Mouse (Mus musculus) hindbrain, embryonic 16.5 days (tissue): ENCODE results near the gene Mettl16. TPM values are rescaled to one million over a fixed set of nuclear protein-coding genes. Genes with fewer than 3 reads are reported as not detected.

ENCODE experiments used
- ATAC-seq: fragments of 200-750 bp; cut with Nextera tagmentation; 2 replicates; pipeline ENCODE4 v1.8.0; 2017; ENCODE audit warnings: moderate TSS enrichment, moderate library complexity
- H3K27ac ChIP-seq: fragments of 300-500 bp; sonication (generic); 2 replicates; pipeline ENCODE4 v1.5.1; 2014; ENCODE audit warnings: low read depth, mild to moderate bottlenecking, control low read depth, low read length, moderate library complexity
- H3K27me3 ChIP-seq: fragments of 300-500 bp; sonication (generic); replicated peaks from 2 replicates; pipeline ENCODE4 v1.6.1; 2014; ENCODE audit warnings: low read length; ENCODE audit not compliant: control insufficient read depth, insufficient read depth
- H3K36me3 ChIP-seq: fragments of 300-500 bp; sonication (generic); 2 replicates; pipeline ENCODE4 v1.6.1; 2014; ENCODE audit warnings: mild to moderate bottlenecking, low read length, moderate library complexity, mixed read lengths; ENCODE audit not compliant: control insufficient read depth, insufficient read depth
- H3K4me1 ChIP-seq: fragments of 300-500 bp; sonication (generic); 2 replicates; pipeline ENCODE4 v1.6.1; 2014; ENCODE audit warnings: low read depth, low read length; ENCODE audit not compliant: control insufficient read depth, insufficient read depth
- H3K4me2 ChIP-seq: fragments of 300-500 bp; sonication (generic); 2 replicates; pipeline ENCODE4 v1.6.1; 2014; ENCODE audit warnings: mild to moderate bottlenecking, low read length, control low read depth, moderate library complexity
- H3K4me3 ChIP-seq: fragments of 300-500 bp; sonication (generic); 2 replicates; pipeline ENCODE4 v1.5.1; 2014; ENCODE audit warnings: mild to moderate bottlenecking, low read length, control low read depth, moderate library complexity
- H3K9ac ChIP-seq: fragments of 300-500 bp; sonication (generic); 2 replicates; pipeline ENCODE4 v1.6.1; 2014; ENCODE audit warnings: low read depth, mild to moderate bottlenecking, control low read depth, low read length, moderate library complexity
- H3K9me3 ChIP-seq: fragments of 300-500 bp; sonication (generic); 2 replicates; pipeline ENCODE4 v1.6.1; 2014; ENCODE audit warnings: mild to moderate bottlenecking, low read length, moderate library complexity; ENCODE audit not compliant: control insufficient read depth
- WGBS: fragments of 180-500 bp; shearing (Covaris S2); extraction: QIAGEN DNeasy Blood & Tissue Kit; methylation state at CpG from one replicate; pipeline ENCODE4 v1.1.7; 2014; 5-methylcytosine and 5-hydroxymethylcytosine counted together
- polyA plus RNA-seq: library from polyadenylated mRNA; unstranded; fragments of >200 nt; fragmentation: Nextera tagmentation; extraction: Ambion mirVana; gene quantifications from 2 replicates; pipeline ENCODE4 v1.2.1, GENCODE M21; 2015

Gene Mettl16
- polyA plus RNA-seq, 1 experiment from 2014 or later: 52.2 TPM

GRCm38 (mm10) chr11:74833536-74834358, 63.1 kb downstream of the Mettl16 start:
- Histone ChIP-seq H3K27me3 (no peaks in the 10 kb centered on the region), H3K27ac (no peak overlapping the region), H3K36me3 (no peaks in the 10 kb centered on the region), H3K4me3 (peak overlapping the region; percentile 97; the same call in 1 of the 2 replicates), H3K4me2 (peak overlapping the region; percentile 78), H3K4me1 (peaks cover 35% of the 10 kb centered on the region), H3K9me3 (no peaks in the 10 kb centered on the region), H3K9ac (peak overlapping the region; percentile 92)
- ATAC-seq: no peak
- WGBS: 83% methylated on average over 8 of the region's 8 CpGs

GRCm38 (mm10) chr11:74834359-74834638, 63.7 kb downstream of the Mettl16 start:
- no peak overlapping the region for H3K27ac ChIP-seq
- no peaks in the 10 kb centered on the region for H3K27me3 ChIP-seq
- no peaks in the 10 kb centered on the region for H3K36me3 ChIP-seq
- WGBS: 83% methylated on average over 1 of the region's 1 CpGs
- H3K4me1 ChIP-seq: peaks cover 36% of the 10 kb centered on the region
- no peaks in the 10 kb centered on the region for H3K9me3 ChIP-seq
- no peak overlapping the region for H3K4me2 ChIP-seq
- H3K4me3 ChIP-seq: no peak overlapping the region
- no peak overlapping the region for H3K9ac ChIP-seq
- no peak for ATAC-seq

- no peaks in the 10 kb centered on the region for H3K36me3 ChIP-seq
- H3K9ac ChIP-seq: no peak overlapping the region
- peaks cover 32% of the 10 kb centered on the region for H3K4me1 ChIP-seq
- no peak overlapping the region for H3K27ac ChIP-seq
- H3K27me3 ChIP-seq: no peaks in the 10 kb centered on the region
- no peak for ATAC-seq
- H3K9me3 ChIP-seq: no peaks in the 10 kb centered on the region
- H3K4me2 ChIP-seq: no peak overlapping the region
- no peak overlapping the region for H3K4me3 ChIP-seq
- 58% methylated on average over 5 of the region's 5 CpGs for WGBS
These were observed 64.1 kb downstream of the Mettl16 start for GRCm38 (mm10) chr11:74834650-74835277.

- ATAC-seq: no peak
- H3K27ac ChIP-seq: no peak overlapping the region
- H3K4me2 ChIP-seq: no peak overlapping the region
- no peaks in the 10 kb centered on the region for H3K9me3 ChIP-seq
- WGBS: 73% methylated on average over 6 of the region's 6 CpGs
- H3K9ac ChIP-seq: no peak overlapping the region; the same call in 1 of the 2 replicates
- H3K4me3 ChIP-seq: no peak overlapping the region
- no peaks in the 10 kb centered on the region for H3K27me3 ChIP-seq
- peaks cover 3% of the 10 kb centered on the region; the same call in 1 of the 2 replicates for H3K36me3 ChIP-seq
- peaks cover 32% of the 10 kb centered on the region for H3K4me1 ChIP-seq
These were observed 65.1 kb downstream of the Mettl16 start for GRCm38 (mm10) chr11:74835593-74836224.

GRCm38 (mm10) chr11:74836225-74837055, 65.8 kb downstream of the Mettl16 start:
- Histone ChIP-seq H3K4me2 (no peak overlapping the region), H3K4me3 (no peak overlapping the region), H3K27ac (no peak overlapping the region), H3K9ac (no peak overlapping the region; the same call in 1 of the 2 replicates), H3K27me3 (no peaks in the 10 kb centered on the region), H3K9me3 (no peaks in the 10 kb centered on the region), H3K4me1 (peaks cover 32% of the 10 kb centered on the region), H3K36me3 (peaks cover 3% of the 10 kb centered on the region; the same call in 1 of the 2 replicates)
- no peak for ATAC-seq
- WGBS: 91% methylated on average over 22 of the region's 22 CpGs

GRCm38 (mm10) chr11:74837056-74837693, 66.5 kb downstream of the Mettl16 start:
- H3K36me3 ChIP-seq: peaks cover 7% of the 10 kb centered on the region; the same call in 1 of the 2 replicates
- ATAC-seq: no peak
- H3K27me3 ChIP-seq: no peaks in the 10 kb centered on the region
- H3K27ac ChIP-seq: peak overlapping the region; percentile 89
- H3K9ac ChIP-seq: peak overlapping the region; percentile 67
- peak overlapping the region; percentile 87 for H3K4me2 ChIP-seq
- 48% methylated on average over 16 of the region's 16 CpGs for WGBS
- peaks cover 32% of the 10 kb centered on the region for H3K4me1 ChIP-seq
- peak overlapping the region; percentile 63 for H3K4me3 ChIP-seq
- no peaks in the 10 kb centered on the region for H3K9me3 ChIP-seq

- ATAC-seq: peak; percentile 65
- H3K9ac ChIP-seq: peak overlapping the region; percentile 67
- H3K27ac ChIP-seq: peak overlapping the region; percentile 89
- H3K4me3 ChIP-seq: peak overlapping the region; percentile 63
- peak overlapping the region; percentile 87 for H3K4me2 ChIP-seq
- under 1% methylated on average over 48 of the region's 54 CpGs for WGBS
- no peaks in the 10 kb centered on the region for H3K9me3 ChIP-seq
- peaks cover 30% of the 10 kb centered on the region for H3K4me1 ChIP-seq
- H3K36me3 ChIP-seq: peaks cover 7% of the 10 kb centered on the region; the same call in 1 of the 2 replicates
- no peaks in the 10 kb centered on the region for H3K27me3 ChIP-seq
These were observed 67.2 kb downstream of the Mettl16 start for GRCm38 (mm10) chr11:74837694-74838431.

- ATAC-seq: peak; percentile 48
- 0% methylated on average over 35 of the region's 35 CpGs for WGBS
- Histone ChIP-seq H3K4me1 (peaks cover 24% of the 10 kb centered on the region), H3K9ac (peak overlapping the region; percentile 67), H3K4me3 (peak overlapping the region; percentile 63), H3K27ac (peak overlapping the region; percentile 89), H3K36me3 (peaks cover 8% of the 10 kb centered on the region), H3K4me2 (peak overlapping the region; percentile 87), H3K27me3 (no peaks in the 10 kb centered on the region), H3K9me3 (no peaks in the 10 kb centered on the region)
These were observed 67.8 kb downstream of the Mettl16 start for GRCm38 (mm10) chr11:74838441-74838840.
